7 mouse cellular contexts compared by ENCODE assay signal in the genomic region with DNA sequence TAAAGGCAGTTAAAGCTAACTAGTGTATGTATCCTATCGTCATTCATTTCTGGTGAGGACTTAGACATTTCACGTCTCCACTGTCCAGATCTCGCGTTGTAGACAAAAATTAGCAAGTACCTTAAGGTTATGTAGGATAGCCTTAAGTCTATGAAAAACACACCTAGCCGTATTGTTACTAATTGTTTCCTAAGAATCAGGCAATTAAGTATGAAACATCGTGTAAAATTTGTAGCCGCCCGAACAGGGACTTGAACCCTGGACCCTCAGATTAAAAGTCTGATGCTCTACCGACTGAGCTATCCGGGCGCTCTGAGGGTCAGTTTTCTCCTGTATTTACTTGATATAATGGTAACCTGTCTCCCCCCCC. TPM values are rescaled to one million over a fixed set of nuclear protein-coding genes. Genes with fewer than 3 reads are reported as not detected.
A peak's percentile ranks its signal among the peaks of the same experiment; 100 is the strongest.
DNase-seq lines count a peak whose midpoint lies in the region; ATAC-seq and TF ChIP-seq lines count a peak whose summit lies in the region.

No protein-coding gene starts in this region.

- ATAC-seq in heart, embryonic 12.5 days (ENCODE audit: insufficient number of reproducible peaks, low FRiP score) = peak; percentile 66
- peak; percentile 77 for ATAC-seq in kidney, embryonic 16.5 days (ENCODE audit: low FRiP score, low TSS enrichment)
- ATAC-seq in liver, embryonic 16.5 days (ENCODE audit: low read depth) = peak; percentile 67
- peak; percentile 63 for ATAC-seq in neural tube, embryonic 13.5 days (ENCODE audit: low read depth)

- peaks cover 32% of the 10 kb centered on the region for H3K4me1 ChIP-seq in E14TG2a.4 (replicated peaks; ENCODE audit: low read depth, low read length)
- H3K4me1 ChIP-seq in heart, embryonic 12.5 days (replicated peaks) = peaks cover 7% of the 10 kb centered on the region; the same call in 1 of the 2 replicates
- H3K4me1 ChIP-seq in kidney, embryonic 16.5 days (ENCODE audit: insufficient read depth, low read length) = peaks cover 7% of the 10 kb centered on the region
- H3K4me1 ChIP-seq in liver, embryonic 16.5 days (ENCODE audit: control insufficient read depth, low read depth, low read length) = peaks cover 8% of the 10 kb centered on the region
- H3K4me1 ChIP-seq in neural tube, embryonic 13.5 days (replicated peaks) = peaks cover 11% of the 10 kb centered on the region

- H3K36me3 ChIP-seq in E14TG2a.4 (ENCODE audit: insufficient read depth, low read length) = no peaks in the 10 kb centered on the region
- no peaks in the 10 kb centered on the region for H3K36me3 ChIP-seq in heart, embryonic 12.5 days
- H3K36me3 ChIP-seq in kidney, embryonic 16.5 days (ENCODE audit: insufficient read depth, low read length) = no peaks in the 10 kb centered on the region
- no peaks in the 10 kb centered on the region for H3K36me3 ChIP-seq in liver, embryonic 16.5 days (ENCODE audit: control insufficient read depth, insufficient read depth)
- H3K36me3 ChIP-seq in neural tube, embryonic 13.5 days = no peaks in the 10 kb centered on the region

- TF ChIP-seq CTCF in E14TG2a.4 (conservative IDR thresholded peaks at IDR 0.05; ENCODE audit: low read length) = no peak

- H3K4me2 ChIP-seq in heart, embryonic 12.5 days = peak overlapping the region; percentile 64
- peak overlapping the region; percentile 55 for H3K4me2 ChIP-seq in kidney, embryonic 16.5 days (replicated peaks; ENCODE audit: low read depth, low read length)
- H3K4me2 ChIP-seq in liver, embryonic 16.5 days (ENCODE audit: low read depth, low read length) = peak overlapping the region; percentile 64
- peak overlapping the region; percentile 57 for H3K4me2 ChIP-seq in neural tube, embryonic 13.5 days

- H3K4me3 ChIP-seq in E14TG2a.4 (replicated peaks; ENCODE audit: low read length) = peak overlapping the region; percentile 80
- peak overlapping the region; percentile 56 for H3K4me3 ChIP-seq in heart, embryonic 12.5 days
- peak overlapping the region; percentile 66 for H3K4me3 ChIP-seq in kidney, embryonic 16.5 days (ENCODE audit: low read length)
- peak overlapping the region; percentile 69 for H3K4me3 ChIP-seq in liver, embryonic 16.5 days (ENCODE audit: low read depth, low read length)
- peak overlapping the region; percentile 50 for H3K4me3 ChIP-seq in neural tube, embryonic 13.5 days

- H3K9ac ChIP-seq in heart, embryonic 12.5 days = no peak overlapping the region
- peak overlapping the region; percentile 53; the same call in 1 of the 2 replicates for H3K9ac ChIP-seq in kidney, embryonic 16.5 days (replicated peaks; ENCODE audit: low read length)
- H3K9ac ChIP-seq in liver, embryonic 16.5 days (ENCODE audit: low read depth, low read length) = no peak overlapping the region
- H3K9ac ChIP-seq in neural tube, embryonic 13.5 days = no peak overlapping the region

- peaks cover 10% of the 10 kb centered on the region for H3K27me3 ChIP-seq in E14TG2a.4 (ENCODE audit: insufficient read depth, low read length)
- no peaks in the 10 kb centered on the region for H3K27me3 ChIP-seq in heart, embryonic 12.5 days (replicated peaks)
- no peaks in the 10 kb centered on the region for H3K27me3 ChIP-seq in kidney, embryonic 16.5 days (ENCODE audit: insufficient read depth, low read length)
- H3K27me3 ChIP-seq in liver, embryonic 16.5 days (ENCODE audit: control insufficient read depth, insufficient read depth, low read depth, low read length) = no peaks in the 10 kb centered on the region
- no peaks in the 10 kb centered on the region for H3K27me3 ChIP-seq in neural tube, embryonic 13.5 days

- no peak overlapping the region for H3K27ac ChIP-seq in heart, embryonic 12.5 days (ENCODE audit: poor library complexity, severe bottlenecking)
- peak overlapping the region; percentile 64 for H3K27ac ChIP-seq in kidney, embryonic 16.5 days (ENCODE audit: low read length)
- H3K27ac ChIP-seq in liver, embryonic 16.5 days (ENCODE audit: low read length) = no peak overlapping the region
- H3K27ac ChIP-seq in neural tube, embryonic 13.5 days (replicated peaks) = no peak overlapping the region

- peak; percentile 43 for DNase-seq in T-cell, adult 2 months (ENCODE audit: low spot score)
- peak; percentile 84 for DNase-seq in embryo, embryonic 9.5 days (ENCODE audit: extremely low spot score)

- no peaks in the 10 kb centered on the region for H3K9me3 ChIP-seq in E14TG2a.4 (ENCODE audit: low read length)
- 0 out of 2 replicates have a peak, but pooled peaks cover 2% of the 10 kb centered on the region for H3K9me3 ChIP-seq in heart, embryonic 12.5 days (replicated peaks)
- H3K9me3 ChIP-seq in kidney, embryonic 16.5 days (ENCODE audit: low read length) = no peaks in the 10 kb centered on the region
- H3K9me3 ChIP-seq in liver, embryonic 16.5 days (replicated peaks; ENCODE audit: control insufficient read depth, low read length) = no peaks in the 10 kb centered on the region
- no peaks in the 10 kb centered on the region for H3K9me3 ChIP-seq in neural tube, embryonic 13.5 days

- 6% methylated on average over 11 of the region's 11 CpGs for WGBS in heart, embryonic 12.5 days
- under 1% methylated on average over 11 of the region's 11 CpGs for WGBS in kidney, embryonic 16.5 days
- 1% methylated on average over 11 of the region's 11 CpGs for whole genome bisulfite sequencing in liver, embryonic 16.5 days (ENCODE audit: insufficient replicate concordance)
- WGBS in neural tube, embryonic 13.5 days = 1% methylated on average over 11 of the region's 11 CpGs

RNA-seq across cellular contexts. Expression of a gene that starts 3.7 kb away (rescaled TPM):
- polyA plus RNA-seq in heart, embryonic 12.5 days (2016; fragmentation: Nextera tagmentation; extraction: Ambion mirVana) = 31.3 and 35.5 TPM in 2 replicates
- 27.2 and 29.0 TPM in 2 replicates for polyA plus RNA-seq in kidney, embryonic 16.5 days (2015; fragmentation: Nextera tagmentation; extraction: Ambion mirVana)
- polyA plus RNA-seq in liver, embryonic 16.5 days (2015; fragmentation: Nextera tagmentation; extraction: Ambion mirVana) = 12.7 and 13.4 TPM in 2 replicates
- polyA plus RNA-seq in neural tube, embryonic 13.5 days (2015; fragmentation: Nextera tagmentation; extraction: Ambion mirVana) = 30.0 and 33.6 TPM in 2 replicates

RNA-seq across cellular contexts. Expression of a gene that starts 11.4 kb away (rescaled TPM):
- polyA plus RNA-seq in heart, embryonic 12.5 days (2016; fragmentation: Nextera tagmentation; extraction: Ambion mirVana) = 11.5 and 11.7 TPM in 2 replicates
- polyA plus RNA-seq in kidney, embryonic 16.5 days (2015; fragmentation: Nextera tagmentation; extraction: Ambion mirVana) = 5.1 and 5.8 TPM in 2 replicates
- 0.85 and 1.2 TPM in 2 replicates for polyA plus RNA-seq in liver, embryonic 16.5 days (2015; fragmentation: Nextera tagmentation; extraction: Ambion mirVana)
- 13.9 and 14.0 TPM in 2 replicates for polyA plus RNA-seq in neural tube, embryonic 13.5 days (2015; fragmentation: Nextera tagmentation; extraction: Ambion mirVana)
